Mouse (Mus musculus): ENCODE data around the gene Chp2. TPM values are rescaled to one million over a fixed set of nuclear protein-coding genes. Genes with fewer than 3 reads are reported as not detected.

Chp2 gene
- polyA plus RNA-seq, 1 experiment from 2014 or later, result not detected

DNA sequence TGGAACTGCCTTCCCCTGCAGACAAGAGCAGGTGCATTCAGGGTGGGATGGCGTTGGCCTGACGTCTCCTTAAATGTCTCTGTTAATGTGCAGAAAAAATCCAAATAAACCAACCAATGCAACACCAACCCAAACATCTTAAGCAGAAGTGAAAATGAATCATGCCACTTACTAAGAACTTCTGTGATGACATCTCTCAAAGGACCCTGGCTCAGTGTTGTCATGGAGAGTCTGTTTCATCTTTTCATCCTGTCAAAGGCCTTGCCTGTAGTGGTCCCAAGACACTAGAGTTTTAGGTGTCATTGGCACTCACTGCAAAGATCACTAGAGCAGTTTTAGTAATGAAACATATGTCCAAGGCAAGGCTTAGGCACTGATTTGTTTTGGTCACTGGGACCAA is 53.0 kb downstream of the Chp2 start:
- no peaks in the 10 kb centered on the region for H3K36me3 ChIP-seq (ENCODE audit: control insufficient read depth, insufficient read depth, low read length)
- no peak overlapping the region for H3K4me2 ChIP-seq
- H3K4me1 ChIP-seq (ENCODE audit: control insufficient read depth, insufficient read depth, low read length), result no peaks in the 10 kb centered on the region
- no peak overlapping the region for H3K4me3 ChIP-seq (ENCODE audit: low read depth, low read length)
- no peak overlapping the region for H3K27ac ChIP-seq (ENCODE audit: low read depth, low read length)
- no peaks in the 10 kb centered on the region for H3K27me3 ChIP-seq (ENCODE audit: control insufficient read depth, insufficient read depth, low read length)
- H3K9me3 ChIP-seq (replicated peaks; ENCODE audit: control insufficient read depth, low read length), result no peaks in the 10 kb centered on the region
- no peak overlapping the region for H3K9ac ChIP-seq (ENCODE audit: low read depth, low read length)
- WGBS (ENCODE audit: insufficient replicate concordance), result 67% methylated on average over 2 of the region's 2 CpGs
- ATAC-seq (replicated peaks; ENCODE audit: insufficient number of reproducible peaks, low FRiP score, low TSS enrichment), result no peak

Other genes with a start within 250 kb of the Chp2 start
- gene Cog7, start 237.8 kb upstream of the Chp2 start, polyA plus RNA-seq (2014; fragmentation: Nextera tagmentation; extraction: Ambion mirVana), result 17.4 and 18.6 TPM in 2 replicates
- gene Gga2, start 198.3 kb upstream of the Chp2 start, polyA plus RNA-seq (2014; fragmentation: Nextera tagmentation; extraction: Ambion mirVana), result 40.6 and 68.0 TPM in 2 replicates
- 67.4 and 71.0 TPM in 2 replicates for gene Ubfd1, start 152.3 kb upstream of the Chp2 start, polyA plus RNA-seq (2014; fragmentation: Nextera tagmentation; extraction: Ambion mirVana)
- 21.4 and 24.6 TPM in 2 replicates for gene Ears2, start 152.2 kb upstream of the Chp2 start, polyA plus RNA-seq (2014; fragmentation: Nextera tagmentation; extraction: Ambion mirVana)
- 1,202 and 1,222 TPM in 2 replicates for gene Ndufab1, start 117.6 kb upstream of the Chp2 start, polyA plus RNA-seq (2014; fragmentation: Nextera tagmentation; extraction: Ambion mirVana)
- gene Palb2, start 86.5 kb upstream of the Chp2 start, polyA plus RNA-seq (2014; fragmentation: Nextera tagmentation; extraction: Ambion mirVana), result 12.6 and 13.9 TPM in 2 replicates
- 78.7 and 85.7 TPM in 2 replicates for gene Dctn5, start 86.5 kb upstream of the Chp2 start, polyA plus RNA-seq (2014; fragmentation: Nextera tagmentation; extraction: Ambion mirVana)
- gene Plk1, start 60.1 kb upstream of the Chp2 start, polyA plus RNA-seq (2014; fragmentation: Nextera tagmentation; extraction: Ambion mirVana), result 81.2 and 86.3 TPM in 2 replicates
- gene Ern2, start 33.3 kb upstream of the Chp2 start, polyA plus RNA-seq (2014; fragmentation: Nextera tagmentation; extraction: Ambion mirVana), result not detected in 2 replicates
- gene Prkcb, start 69.3 kb downstream of the Chp2 start, polyA plus RNA-seq (2014; fragmentation: Nextera tagmentation; extraction: Ambion mirVana), result 11.7 and 13.3 TPM in 2 replicates

All from heart, embryonic 11.5 days (tissue).